Mouse (Mus musculus) liver, embryonic 14.5 days (tissue): Measurements from ENCODE around the gene Spon1.

ENCODE experiments used
- CTCF ChIP-seq: IDR thresholded peaks from 2 replicates; pipeline ENCODE4 v1.5.1; 2016; ENCODE audit warnings: antibody characterized with exemption, low read depth, control low read depth
- EP300 ChIP-seq: IDR thresholded peaks from 2 replicates; pipeline ENCODE4 v1.6.1; 2016; ENCODE audit warnings: antibody characterized with exemption, low read depth

- TF ChIP-seq CTCF (no peak), EP300 (no peak)
Observed at GRCm38 (mm10) chr7:113895266-113895665, 129.5 kb downstream of the Spon1 start.
